Mouse (Mus musculus) megakaryocyte, embryonic 14.5 days (primary cell): ENCODE measurements around the gene Plekhm1.

Experiments used
- FLI1 ChIP-seq: IDR thresholded peaks from 2 replicates; pipeline ENCODE4 v1.6.1; 2012; ENCODE audit warnings: low read length, inconsistent platforms, mixed read lengths
- GATA1 ChIP-seq: IDR thresholded peaks from 3 replicates; pipeline ENCODE4 v1.6.1; 2012; ENCODE audit warnings: mixed read lengths, low read length, inconsistent platforms, borderline replicate concordance

GRCm38 (mm10) chr11:103318042-103318441, 94.4 kb downstream of the Plekhm1 start:
- TF ChIP-seq GATA1 (no peak), FLI1 (no peak)
